Mouse (Mus musculus) C2C12 (cell line): ENCODE measurements around the gene Ubac2.

ENCODE experiments used
- CTCF ChIP-seq: IDR thresholded peaks from one replicate; pipeline ENCODE4 v1.5.1; 2011; ENCODE audit not compliant: control insufficient read depth, insufficient read depth, insufficient read length
- MAX ChIP-seq: IDR thresholded peaks from one replicate; pipeline ENCODE4 v1.6.1; 2011; ENCODE audit warnings: mild to moderate bottlenecking, control low read depth

DNA sequence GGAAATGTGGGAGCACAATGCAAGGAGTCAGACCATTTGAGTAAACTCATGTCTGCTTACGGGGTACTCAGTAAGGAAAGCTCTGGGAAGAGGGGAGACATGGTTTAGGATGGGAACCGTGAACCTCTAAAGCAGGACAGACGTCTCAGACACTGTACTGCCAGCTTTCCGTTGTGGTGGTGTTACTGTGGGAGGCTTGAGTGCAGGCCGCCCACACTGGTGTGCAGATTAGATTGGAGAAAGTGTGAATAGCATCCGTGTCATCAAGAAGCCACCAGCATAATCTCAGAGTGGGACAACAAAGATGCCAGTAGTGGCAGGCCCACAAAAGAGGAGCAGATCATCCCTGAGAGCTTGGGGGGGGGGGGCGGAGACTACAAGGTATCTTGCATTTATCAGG lies 123.8 kb downstream of the Ubac2 start:
- TF ChIP-seq CTCF (no peak), MAX (no peak)
